Mouse (Mus musculus) brain, embryonic 14.5 days (tissue): Measurements from ENCODE around the gene Agmo.

ENCODE experiments used
- CTCF ChIP-seq: fragments of 200-500 bp; IDR thresholded peaks from 2 replicates; pipeline ENCODE4 v1.5.1; 2012; ENCODE audit warnings: inconsistent platforms, mild to moderate bottlenecking, moderate library complexity, borderline replicate concordance; ENCODE audit not compliant: insufficient read depth, insufficient read length; ENCODE audit errors: extremely low read depth
- POLR2A ChIP-seq: fragments of 200-500 bp; IDR thresholded peaks from 2 replicates; pipeline ENCODE4 v1.6.1; 2012; ENCODE audit warnings: mild to moderate bottlenecking, inconsistent platforms, borderline replicate concordance; ENCODE audit not compliant: poor library complexity, insufficient read depth, insufficient read length, severe bottlenecking; ENCODE audit errors: extremely low read depth

GRCm38 (mm10) chr12:37442486-37443013, 201.1 kb downstream of the Agmo start:
- TF ChIP-seq POLR2A (no peak), CTCF (no peak)
